Mouse (Mus musculus) hindbrain, embryonic 15.5 days (tissue): ENCODE measurements at regions not wholly inside any gene's neighbourhood (a gene's known extent, or its start where the extent isn't known, plus 50 kb on each side); places are given as distances from the start of the nearest gene placed in this dataset.

Experiments
- ATAC-seq: fragments of 200-750 bp; cut with Nextera tagmentation; 2 replicates; pipeline ENCODE4 v1.8.0; 2017; ENCODE audit warnings: low read depth, moderate number of reproducible peaks, moderate TSS enrichment; ENCODE audit not compliant: low FRiP score
- H3K27ac ChIP-seq: fragments of 300-500 bp; sonication (generic); replicated peaks from 2 replicates; pipeline ENCODE4 v1.5.1; 2015; ENCODE audit warnings: mild to moderate bottlenecking, inconsistent platforms
- H3K27me3 ChIP-seq: fragments of 300-500 bp; sonication (generic); 2 replicates; pipeline ENCODE4 v1.6.1; 2015; ENCODE audit warnings: control low read depth, inconsistent platforms
- H3K36me3 ChIP-seq: fragments of 300-500 bp; sonication (generic); 2 replicates; pipeline ENCODE4 v1.6.1; 2015; ENCODE audit warnings: control low read depth, inconsistent platforms
- H3K4me1 ChIP-seq: fragments of 300-500 bp; sonication (generic); replicated peaks from 2 replicates; pipeline ENCODE4 v1.6.1; 2015; ENCODE audit warnings: control low read depth, inconsistent platforms
- H3K4me2 ChIP-seq: fragments of 300-500 bp; sonication (generic); 2 replicates; pipeline ENCODE4 v1.6.1; 2015; ENCODE audit warnings: moderate library complexity, mild to moderate bottlenecking, inconsistent platforms
- H3K4me3 ChIP-seq: fragments of 300-500 bp; sonication (generic); 2 replicates; pipeline ENCODE4 v1.5.1; 2015; ENCODE audit warnings: mild to moderate bottlenecking, inconsistent platforms
- H3K9ac ChIP-seq: fragments of 300-500 bp; sonication (generic); 2 replicates; pipeline ENCODE4 v1.6.1; 2015; ENCODE audit warnings: inconsistent platforms
- H3K9me3 ChIP-seq: fragments of 300-500 bp; sonication (generic); 2 replicates; pipeline ENCODE4 v1.6.1; 2016; ENCODE audit warnings: control low read depth, inconsistent platforms
- WGBS: fragments of 180-500 bp; shearing (Covaris S2); methylation state at CpG from one replicate; pipeline ENCODE4 v1.1.7; 2015; 5-methylcytosine and 5-hydroxymethylcytosine counted together

- 67% methylated on average over 1 of the region's 1 CpGs for WGBS
- no peaks in the 10 kb centered on the region for H3K27me3 ChIP-seq
- H3K9ac ChIP-seq: no peak overlapping the region
- no peak overlapping the region for H3K4me2 ChIP-seq
- no peaks in the 10 kb centered on the region for H3K36me3 ChIP-seq
- no peak overlapping the region for H3K4me3 ChIP-seq
- H3K4me1 ChIP-seq: no peaks in the 10 kb centered on the region
- H3K27ac ChIP-seq: no peak overlapping the region
- ATAC-seq: no peak
- no peaks in the 10 kb centered on the region for H3K9me3 ChIP-seq
These were observed 63.5 kb upstream of the Tyw5 start for GRCm38 (mm10) chr1:57470356-57470755.

GRCm38 (mm10) chr1:57472235-57472634 is 65.3 kb upstream of the Tyw5 start:
- 74% methylated on average over 1 of the region's 1 CpGs for WGBS

DNA sequence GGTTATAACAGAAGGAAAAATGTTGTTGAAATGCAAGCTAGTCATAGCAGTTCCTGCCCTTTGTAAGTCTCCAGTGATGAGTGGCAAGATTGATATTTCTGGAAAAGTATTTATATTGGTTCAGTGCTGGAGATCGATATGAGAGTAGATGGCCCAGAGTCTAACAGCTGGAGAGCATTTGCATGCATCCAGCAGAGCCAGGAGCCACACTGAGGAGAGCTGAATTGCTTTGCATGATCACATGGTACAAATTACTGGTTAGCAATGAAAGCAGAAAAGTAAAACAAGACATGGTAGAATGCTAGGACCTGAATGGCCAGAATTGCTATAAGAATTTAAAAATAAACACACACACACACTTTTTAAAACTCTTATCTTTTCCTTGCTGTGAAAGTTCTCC is 70.8 kb upstream of the Tyw5 start:
- Histone ChIP-seq H3K36me3 (no peaks in the 10 kb centered on the region), H3K4me2 (no peak overlapping the region), H3K9ac (no peak overlapping the region), H3K27me3 (no peaks in the 10 kb centered on the region), H3K27ac (no peak overlapping the region), H3K9me3 (no peaks in the 10 kb centered on the region), H3K4me1 (no peaks in the 10 kb centered on the region), H3K4me3 (no peak overlapping the region)
- no peak for ATAC-seq
- 50% methylated on average over 1 of the region's 1 CpGs for WGBS

More at GRCm38 (mm10) chr1:57472235-57472634, 65.3 kb upstream of the Tyw5 start:
- Histone ChIP-seq H3K9ac (no peak overlapping the region), H3K4me2 (no peak overlapping the region), H3K9me3 (no peaks in the 10 kb centered on the region), H3K36me3 (no peaks in the 10 kb centered on the region), H3K27me3 (no peaks in the 10 kb centered on the region), H3K27ac (no peak overlapping the region), H3K4me3 (no peak overlapping the region), H3K4me1 (no peaks in the 10 kb centered on the region)
- no peak for ATAC-seq

DNA sequence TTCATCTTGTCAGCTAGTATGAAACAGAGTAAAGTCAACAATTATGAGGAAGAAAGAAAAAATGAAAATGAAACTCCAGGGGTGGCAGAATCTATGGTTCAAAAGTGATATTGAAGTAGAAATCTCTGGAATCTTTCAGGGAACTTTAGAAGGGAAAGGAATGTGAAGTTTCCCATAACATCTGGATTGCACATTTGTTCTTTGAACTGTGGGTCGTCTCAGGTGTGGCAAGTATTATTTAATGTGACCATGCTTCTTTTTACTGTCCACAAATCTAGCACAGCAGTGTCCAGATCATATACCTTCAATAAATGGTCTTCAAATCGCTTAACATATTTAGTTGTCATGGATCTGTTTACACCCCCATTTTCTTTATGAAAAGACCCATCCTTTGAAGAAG is 71.2 kb upstream of the Tyw5 start:
- no peak overlapping the region for H3K9ac ChIP-seq
- H3K27me3 ChIP-seq: no peaks in the 10 kb centered on the region
- WGBS: 83% methylated on average over 2 of the region's 2 CpGs
- H3K36me3 ChIP-seq: no peaks in the 10 kb centered on the region
- no peaks in the 10 kb centered on the region for H3K9me3 ChIP-seq
- H3K4me2 ChIP-seq: no peak overlapping the region
- ATAC-seq: no peak
- no peak overlapping the region for H3K4me3 ChIP-seq
- H3K4me1 ChIP-seq: no peaks in the 10 kb centered on the region
- H3K27ac ChIP-seq: no peak overlapping the region

GRCm38 (mm10) chr1:57478800-57479199 is 71.9 kb upstream of the Tyw5 start:
- Histone ChIP-seq H3K27me3 (no peaks in the 10 kb centered on the region), H3K36me3 (no peaks in the 10 kb centered on the region), H3K4me3 (no peak overlapping the region), H3K27ac (no peak overlapping the region), H3K4me1 (no peaks in the 10 kb centered on the region), H3K9me3 (no peaks in the 10 kb centered on the region), H3K4me2 (no peak overlapping the region), H3K9ac (no peak overlapping the region)
- no peak for ATAC-seq
- WGBS: 91% methylated on average over 1 of the region's 1 CpGs

- Histone ChIP-seq H3K4me3 (no peak overlapping the region), H3K4me1 (no peaks in the 10 kb centered on the region), H3K4me2 (no peak overlapping the region), H3K27me3 (no peaks in the 10 kb centered on the region), H3K9me3 (no peaks in the 10 kb centered on the region), H3K27ac (no peak overlapping the region), H3K36me3 (no peaks in the 10 kb centered on the region), H3K9ac (no peak overlapping the region)
- no peak for ATAC-seq
- WGBS: 64% methylated on average over 4 of the region's 4 CpGs
These were observed 72.7 kb upstream of the Tyw5 start for GRCm38 (mm10) chr1:57479566-57479965.

DNA sequence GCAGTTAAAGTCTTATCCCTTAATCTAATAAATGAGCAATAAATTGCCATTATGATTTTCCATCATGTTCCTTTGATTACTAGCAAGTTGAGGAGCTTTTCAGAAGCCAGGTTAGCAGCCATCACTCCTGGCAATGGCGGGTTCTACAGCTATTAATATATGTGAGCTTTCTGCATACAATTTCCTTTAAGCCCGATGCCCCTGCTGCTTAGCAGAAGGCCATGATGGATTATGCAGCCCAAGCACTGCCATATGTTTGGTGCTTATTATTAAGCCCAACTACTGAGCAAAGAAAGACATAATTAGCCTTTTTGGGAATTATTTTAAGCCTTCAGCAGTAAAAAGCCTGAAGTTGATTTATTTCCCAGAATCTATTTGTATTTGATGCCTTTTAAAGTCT is 82.3 kb upstream of the Tyw5 start:
- ATAC-seq: peak; percentile 51; the same call in 1 of the 2 replicates
- Histone ChIP-seq H3K36me3 (no peaks in the 10 kb centered on the region), H3K27ac (peak overlapping the region; percentile 53; the same call in 1 of the 2 replicates), H3K4me2 (no peak overlapping the region), H3K9ac (no peak overlapping the region), H3K9me3 (no peaks in the 10 kb centered on the region), H3K4me1 (0 out of 2 replicates have a peak, but pooled peaks cover 9% of the 10 kb centered on the region), H3K4me3 (no peak overlapping the region), H3K27me3 (no peaks in the 10 kb centered on the region)
- 51% methylated on average over 2 of the region's 2 CpGs for WGBS

GRCm38 (mm10) chr1:57489588-57489987 is 82.7 kb upstream of the Tyw5 start:
- Histone ChIP-seq H3K36me3 (no peaks in the 10 kb centered on the region), H3K9me3 (no peaks in the 10 kb centered on the region), H3K27ac (peak overlapping the region; percentile 53), H3K27me3 (no peaks in the 10 kb centered on the region), H3K4me3 (no peak overlapping the region), H3K4me1 (0 out of 2 replicates have a peak, but pooled peaks cover 9% of the 10 kb centered on the region), H3K9ac (no peak overlapping the region), H3K4me2 (no peak overlapping the region)
- ATAC-seq: no peak
- WGBS: 61% methylated on average over 6 of the region's 6 CpGs

GRCm38 (mm10) chr1:57490021-57490420 is 83.1 kb upstream of the Tyw5 start:
- no peaks in the 10 kb centered on the region for H3K9me3 ChIP-seq
- no peak for ATAC-seq
- no peak overlapping the region for H3K4me2 ChIP-seq
- peak overlapping the region; percentile 53 for H3K27ac ChIP-seq
- H3K4me1 ChIP-seq: 0 out of 2 replicates have a peak, but pooled peaks cover 9% of the 10 kb centered on the region
- no peaks in the 10 kb centered on the region for H3K36me3 ChIP-seq
- no peaks in the 10 kb centered on the region for H3K27me3 ChIP-seq
- H3K9ac ChIP-seq: no peak overlapping the region
- H3K4me3 ChIP-seq: no peak overlapping the region
- 69% methylated on average over 4 of the region's 4 CpGs for WGBS

- Histone ChIP-seq H3K9ac (no peak overlapping the region), H3K4me3 (no peak overlapping the region), H3K9me3 (no peaks in the 10 kb centered on the region), H3K36me3 (no peaks in the 10 kb centered on the region), H3K27me3 (no peaks in the 10 kb centered on the region), H3K4me1 (0 out of 2 replicates have a peak, but pooled peaks cover 9% of the 10 kb centered on the region), H3K27ac (no peak overlapping the region), H3K4me2 (no peak overlapping the region)
- no peak for ATAC-seq
- WGBS: 96% methylated on average over 2 of the region's 2 CpGs
These were observed 85.8 kb upstream of the Tyw5 start for GRCm38 (mm10) chr1:57492696-57493095.

- no peak for ATAC-seq
- Histone ChIP-seq H3K9ac (no peak overlapping the region), H3K9me3 (no peaks in the 10 kb centered on the region), H3K4me2 (no peak overlapping the region), H3K27ac (no peak overlapping the region), H3K4me3 (no peak overlapping the region), H3K27me3 (no peaks in the 10 kb centered on the region), H3K4me1 (no peaks in the 10 kb centered on the region), H3K36me3 (no peaks in the 10 kb centered on the region)
- WGBS: 56% methylated on average over 8 of the region's 8 CpGs
These were observed 90.7 kb upstream of the Tyw5 start for GRCm38 (mm10) chr1:57497489-57498037.

DNA sequence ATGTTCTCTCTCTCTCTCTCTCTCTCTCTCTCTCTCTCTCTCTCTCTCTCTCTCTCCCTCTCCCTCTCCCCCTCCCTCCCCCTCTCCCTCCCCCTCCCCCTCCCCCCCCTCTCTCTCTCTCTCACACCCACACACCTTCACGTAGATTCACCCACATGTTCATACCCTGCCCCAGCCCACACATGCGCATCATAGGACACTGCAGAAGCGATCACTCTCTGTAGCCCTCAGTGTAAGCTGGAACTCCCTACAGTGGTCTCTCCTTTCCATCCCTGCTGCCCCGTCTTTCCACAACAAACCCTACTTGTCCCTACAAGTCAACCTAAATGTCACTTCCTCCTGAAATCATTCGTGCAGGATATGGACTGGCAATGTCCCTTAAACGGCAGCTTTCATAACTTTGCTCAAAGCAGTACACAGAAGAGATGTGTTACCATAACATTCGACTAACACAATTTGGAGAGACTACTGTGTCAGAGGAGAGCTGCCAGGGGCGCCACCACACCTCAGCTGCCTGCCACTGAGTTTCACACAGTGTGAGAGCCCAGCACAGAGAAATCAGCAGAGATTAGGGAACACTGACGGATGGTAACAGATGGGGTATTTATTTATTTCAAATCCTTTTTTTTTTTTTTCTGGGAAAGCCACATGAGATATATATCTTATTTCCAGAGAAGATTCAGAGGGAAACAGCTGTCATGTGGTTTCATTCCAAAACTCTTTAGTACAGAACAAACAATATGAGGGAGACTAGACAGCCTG is 103.6 kb upstream of the Tyw5 start:
- ATAC-seq: no peak
- 80% methylated on average over 8 of the region's 9 CpGs for WGBS

More for the DNA sequence above, 103.6 kb upstream of the Tyw5 start:
- no peak overlapping the region for H3K9ac ChIP-seq
- H3K27ac ChIP-seq: no peak overlapping the region
- H3K27me3 ChIP-seq: no peaks in the 10 kb centered on the region
- no peak overlapping the region for H3K4me2 ChIP-seq
- no peaks in the 10 kb centered on the region for H3K9me3 ChIP-seq
- no peak overlapping the region for H3K4me3 ChIP-seq
- H3K36me3 ChIP-seq: no peaks in the 10 kb centered on the region
- no peaks in the 10 kb centered on the region for H3K4me1 ChIP-seq
